Mouse (Mus musculus) brain, embryonic 14.5 days (tissue): ENCODE data around the gene Sfxn1. TPM values are rescaled to one million over a fixed set of nuclear protein-coding genes. Genes with fewer than 3 reads are reported as not detected.
A peak's percentile ranks its signal among the peaks of the same experiment; 100 is the strongest.

Source experiments
- DNase-seq: peaks from one replicate; pipeline ENCODE4 v3.0.0-alpha.2; 2011; ENCODE audit warnings: low read depth
- CTCF ChIP-seq: fragments of 200-500 bp; IDR thresholded peaks from 2 replicates; pipeline ENCODE4 v1.5.1; 2012; ENCODE audit warnings: inconsistent platforms, mild to moderate bottlenecking, moderate library complexity, borderline replicate concordance; ENCODE audit not compliant: insufficient read depth, insufficient read length; ENCODE audit errors: extremely low read depth
- POLR2A ChIP-seq: fragments of 200-500 bp; IDR thresholded peaks from 2 replicates; pipeline ENCODE4 v1.6.1; 2012; ENCODE audit warnings: mild to moderate bottlenecking, inconsistent platforms, borderline replicate concordance; ENCODE audit not compliant: poor library complexity, insufficient read depth, insufficient read length, severe bottlenecking; ENCODE audit errors: extremely low read depth
- polyA plus RNA-seq: library from polyadenylated mRNA; depleted of rRNA; stranded (reverse); fragments of >200 nt; gene quantifications from 2 replicates; pipeline ENCODE4 v1.2.3, GENCODE M21; 2012; rRNA removed

The Sfxn1 gene
- polyA plus RNA-seq, 1 experiment = 62.2 TPM

- TF ChIP-seq POLR2A = no peak
- no peak for TF ChIP-seq CTCF
- no peak for DNase-seq
Measured at GRCm38 (mm10) chr13:54144624-54145023, 73.0 kb downstream of the Sfxn1 start.

- TF ChIP-seq CTCF = peak; percentile 25; the same call in 1 of the 2 replicates
- no peak for TF ChIP-seq POLR2A
Measured at GRCm38 (mm10) chr13:54147328-54147727, 75.7 kb downstream of the Sfxn1 start.

GRCm38 (mm10) chr13:54152421-54152820 lies 80.8 kb downstream of the Sfxn1 start:
- DNase-seq = no peak
- 0 out of 2 replicates have a peak, but pooled peaks have one; percentile 8 for TF ChIP-seq CTCF
- TF ChIP-seq POLR2A = no peak

More at GRCm38 (mm10) chr13:54147328-54147727, 75.7 kb downstream of the Sfxn1 start:
- DNase-seq = no peak

GRCm38 (mm10) chr13:54152911-54153310 lies 81.2 kb downstream of the Sfxn1 start:
- peak; percentile 68 for DNase-seq
- TF ChIP-seq POLR2A (no peak), CTCF (no peak)

- DNase-seq = no peak
- no peak for TF ChIP-seq POLR2A
- no peak for TF ChIP-seq CTCF
Measured at GRCm38 (mm10) chr13:54153672-54154218, 82.1 kb downstream of the Sfxn1 start.

GRCm38 (mm10) chr13:54155822-54156221 lies 84.2 kb downstream of the Sfxn1 start:
- TF ChIP-seq CTCF (no peak), POLR2A (no peak)
- DNase-seq = no peak

Other genes starting within 250 kb of the Sfxn1 start
- gene Drd1, start 16.2 kb upstream of the Sfxn1 start, polyA plus RNA-seq = 1.2 and 1.6 TPM in 2 replicates
- gene Hrh2, start 120.3 kb downstream of the Sfxn1 start, polyA plus RNA-seq = 0.96 and 1.0 TPM in 2 replicates